12 mouse cellular contexts compared by ENCODE assay signal in the genomic region with DNA sequence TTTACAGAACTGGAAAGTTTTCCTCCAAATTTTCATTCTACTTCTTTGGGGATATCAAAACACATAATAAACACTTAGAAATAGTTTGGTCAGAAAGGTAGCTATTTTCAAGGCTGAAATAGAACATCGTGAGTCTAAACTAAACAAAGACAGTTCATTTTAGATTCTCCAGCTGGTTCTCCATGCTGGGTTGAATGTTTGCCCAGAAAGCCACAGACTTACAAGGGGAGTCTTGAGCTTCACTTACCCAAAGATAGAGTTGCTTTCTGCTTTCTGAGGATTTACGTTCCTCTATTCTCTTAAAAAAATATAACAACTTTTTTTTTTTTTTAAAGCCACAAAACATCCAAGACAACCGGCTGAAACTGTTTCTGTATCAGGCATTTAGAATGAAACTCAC. TPM values are rescaled to one million over a fixed set of nuclear protein-coding genes. Genes with fewer than 3 reads are reported as not detected.
"Had no signal": no experiment of that assay in that cellular context is flagged by ENCODE, and none has a peak within 500 bp of the region (broad histone marks: within the 10 kb centered on the region; RNA-seq: fewer than 3 reads in every experiment).

No protein-coding gene starts in this region.

- DNase-seq: kidney, adult 18-20 months; kidney, postnatal 10 days; kidney, postnatal 4 days; liver; liver, embryonic 13.5 days; liver, postnatal 0 days; thymus, postnatal 36 days had no signal

- H3K4me2 ChIP-seq: intestine, embryonic 15.5 days; limb, embryonic 12.5 days; liver, embryonic 13.5 days; midbrain, embryonic 13.5 days; stomach, embryonic 15.5 days had no signal

- H3K4me3 ChIP-seq: intestine, embryonic 15.5 days; left cerebral cortex, adult 2 months; limb, embryonic 12.5 days; liver, embryonic 13.5 days; midbrain, embryonic 13.5 days; stomach, embryonic 15.5 days had no signal

- H3K36me3 ChIP-seq: intestine, embryonic 15.5 days; limb, embryonic 12.5 days; liver, embryonic 13.5 days; midbrain, embryonic 13.5 days; stomach, embryonic 15.5 days had no signal

- H3K9me3 ChIP-seq: intestine, embryonic 15.5 days; limb, embryonic 12.5 days; liver, embryonic 13.5 days; midbrain, embryonic 13.5 days; stomach, embryonic 15.5 days had no signal

- ATAC-seq: intestine, embryonic 15.5 days; liver, postnatal 0 days; midbrain, embryonic 13.5 days had no signal

- H3K9ac ChIP-seq: intestine, embryonic 15.5 days; limb, embryonic 12.5 days; liver, embryonic 13.5 days; liver, postnatal 0 days; midbrain, embryonic 13.5 days; stomach, embryonic 15.5 days had no signal

- H3K27me3 ChIP-seq: intestine, embryonic 15.5 days; limb, embryonic 12.5 days; liver, embryonic 13.5 days; midbrain, embryonic 13.5 days; stomach, embryonic 15.5 days had no signal

- H3K4me1 ChIP-seq: intestine, embryonic 15.5 days; limb, embryonic 12.5 days; liver, embryonic 13.5 days; midbrain, embryonic 13.5 days; stomach, embryonic 15.5 days had no signal

- H3K27ac ChIP-seq: intestine, embryonic 15.5 days; left cerebral cortex, adult 2 months; limb, embryonic 12.5 days; liver, embryonic 13.5 days; midbrain, embryonic 13.5 days; stomach, embryonic 15.5 days had no signal

RNA-seq across cellular contexts. Expression of gene Bmp3, which starts 40.1 kb away (rescaled TPM):
- polyA plus RNA-seq: liver, postnatal 0 days had no signal
